Mouse (Mus musculus): ENCODE measurements around the gene Rfx7.

DNA sequence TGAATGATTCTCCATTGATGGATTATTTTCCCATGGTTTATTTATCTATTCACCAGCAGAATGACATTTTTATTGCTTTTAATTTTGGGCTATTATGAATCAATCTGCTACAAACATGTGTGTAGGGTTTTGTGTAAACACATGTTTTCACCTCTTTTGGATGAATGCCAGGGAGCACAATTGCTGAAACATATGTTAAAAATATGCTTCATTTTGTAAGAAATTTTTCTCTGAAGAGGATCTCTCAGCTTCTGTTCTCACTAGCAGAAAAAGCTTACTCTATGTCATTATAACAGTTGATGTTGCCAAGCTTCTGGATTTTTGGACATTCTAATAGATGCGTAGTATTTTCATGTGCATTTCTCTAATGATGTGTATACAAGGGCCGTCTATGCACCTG is 28.3 kb downstream of the Rfx7 start:
- TF ChIP-seq POLR2A (IDR thresholded peaks at IDR 0.05; ENCODE audit: borderline replicate concordance, control insufficient read depth, low read depth, low read length) (no peak), CTCF (IDR thresholded peaks at IDR 0.05; ENCODE audit: control insufficient read depth, insufficient read depth, low read length) (no peak)
